Mouse (Mus musculus) heart, postnatal 0 days (tissue): ENCODE measurements at regions not wholly inside any gene's neighbourhood (a gene's known extent, or its start where the extent isn't known, plus 50 kb on each side); places are given as distances from the start of the nearest gene placed in this dataset.

ENCODE experiments used
- CTCF ChIP-seq: IDR thresholded peaks from 2 replicates; pipeline ENCODE4 v1.5.1; 2016; ENCODE audit warnings: antibody characterized with exemption, control low read depth, low read depth
- EP300 ChIP-seq: IDR thresholded peaks from 2 replicates; pipeline ENCODE4 v1.6.1; 2016; ENCODE audit warnings: antibody characterized with exemption, low read depth

GRCm38 (mm10) chr15:7708836-7709235 lies 101.8 kb upstream of the Gdnf start:
- TF ChIP-seq CTCF (no peak), EP300 (no peak)
